8 mouse cellular contexts compared by ENCODE assay signal in the genomic region with DNA sequence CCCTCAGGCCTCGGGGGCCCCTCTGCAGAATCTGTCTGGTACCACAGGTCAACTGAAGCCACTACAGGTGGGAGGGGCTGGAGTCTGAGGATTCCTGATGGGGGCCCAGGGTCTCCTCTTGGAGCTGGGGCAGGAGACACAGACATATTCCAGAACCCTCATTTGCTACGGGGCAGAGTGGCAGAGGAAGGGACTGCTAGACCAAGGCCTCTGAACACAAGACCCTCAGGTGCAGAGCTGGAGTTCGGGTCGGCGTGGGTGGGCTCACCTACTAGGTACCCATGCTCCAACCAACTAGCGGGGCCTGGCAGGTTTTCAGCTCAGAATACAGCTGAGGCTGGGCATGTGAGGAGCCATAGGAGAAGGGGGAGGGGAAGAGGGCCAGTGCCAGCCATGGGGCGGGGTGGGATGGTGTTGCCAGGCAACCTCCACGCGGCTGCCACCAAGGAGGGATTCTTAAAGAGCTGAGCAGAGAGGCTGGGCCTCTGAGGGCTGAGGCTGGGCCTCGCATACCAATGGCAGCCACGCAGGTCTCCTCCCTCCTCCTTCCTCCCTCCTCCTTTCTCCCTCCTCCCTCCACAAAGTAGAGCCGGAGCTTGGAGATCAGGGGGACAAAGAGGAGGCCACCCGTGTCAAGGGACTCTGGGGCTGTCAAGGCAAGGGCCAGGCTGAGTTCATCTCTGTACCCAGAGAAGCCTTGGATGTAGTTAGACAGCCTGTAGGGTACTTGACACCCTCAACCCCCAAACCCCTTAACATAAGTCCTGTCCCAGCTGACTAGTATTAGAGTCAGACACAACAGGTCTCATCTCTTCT. TPM values are rescaled to one million over a fixed set of nuclear protein-coding genes. Genes with fewer than 3 reads are reported as not detected.
DNase-seq lines count a peak whose midpoint lies in the region; ATAC-seq lines count a peak whose summit lies in the region.

No protein-coding gene starts in this region.

- intact Hi-C loops in gastrocnemius, postnatal 14 days (cut with DNase I; ENCODE audit: low total_unique reads) = no loop called here

- ATAC-seq in activated CD4-positive, CD25-positive, alpha-beta regulatory T cell, adult 4 months = no peak

- DNase-seq in ovary, adult 18-20 months (ENCODE audit: low spot score) = peak; percentile 55
- DNase-seq in ovary, postnatal 10 days (ENCODE audit: low spot score) = no peak
- DNase-seq in frontal cortex, adult 2 months (ENCODE audit: extremely low spot score in 1 of 2, low spot score in 1 of 2) = peak; percentile 64 to 78
- DNase-seq in kidney, postnatal 4 days = peak; percentile 69 to 81
- peak; percentile 39 for DNase-seq in lung, postnatal 25 days (ENCODE audit: low spot score)
- peak; percentile 66 to 71 for DNase-seq in right cerebral cortex, postnatal 36 days (ENCODE audit: low spot score in 2 of 2)
- DNase-seq in gastrocnemius, postnatal 14 days = no peak

RNA-seq across cellular contexts. Expression of gene Otub1, which starts 33.9 kb away (rescaled TPM):
- polyA plus RNA-seq in frontal cortex, adult 2 months (2012; rRNA removed) = 253 and 260 TPM in 2 replicates
- 100 to 1,000 TPM; 157 to 170 TPM for polyA plus RNA-seq in activated CD4-positive, CD25-positive, alpha-beta regulatory T cell, adult 4 months (2017; shearing (Covaris generic))
- 10 to 100 TPM; 52.6 to 62.6 TPM for total RNA-seq in gastrocnemius, postnatal 14 days (2021)

RNA-seq across cellular contexts. Expression of gene Cox8a, which starts 45.2 kb away (rescaled TPM):
- 1,156 and 1,379 TPM in 2 replicates for polyA plus RNA-seq in frontal cortex, adult 2 months (2012; rRNA removed)
- polyA plus RNA-seq in activated CD4-positive, CD25-positive, alpha-beta regulatory T cell, adult 4 months (2017; shearing (Covaris generic)) = 100 to 1,000 TPM; 387 to 411 TPM
- 100 to 1,000 TPM; 167 TPM for total RNA-seq in gastrocnemius, postnatal 14 days (2021)

Comparison
In these comparisons a context has a peak if more than half of its experiments do, and no peak if none do; other contexts are left out.
1. DNase-seq: peak in ovary, adult 18-20 months (single experiment), frontal cortex, adult 2 months (2 of 2), kidney, postnatal 4 days (2 of 2), lung, postnatal 25 days (single experiment) and right cerebral cortex, postnatal 36 days (2 of 2); none in ovary, postnatal 10 days (single experiment) and gastrocnemius, postnatal 14 days (single experiment).